Mouse (Mus musculus): ENCODE measurements at regions not wholly inside any gene's neighbourhood (a gene's known extent, or its start where the extent isn't known, plus 50 kb on each side); places are given as distances from the start of the nearest gene placed in this dataset.

DNA sequence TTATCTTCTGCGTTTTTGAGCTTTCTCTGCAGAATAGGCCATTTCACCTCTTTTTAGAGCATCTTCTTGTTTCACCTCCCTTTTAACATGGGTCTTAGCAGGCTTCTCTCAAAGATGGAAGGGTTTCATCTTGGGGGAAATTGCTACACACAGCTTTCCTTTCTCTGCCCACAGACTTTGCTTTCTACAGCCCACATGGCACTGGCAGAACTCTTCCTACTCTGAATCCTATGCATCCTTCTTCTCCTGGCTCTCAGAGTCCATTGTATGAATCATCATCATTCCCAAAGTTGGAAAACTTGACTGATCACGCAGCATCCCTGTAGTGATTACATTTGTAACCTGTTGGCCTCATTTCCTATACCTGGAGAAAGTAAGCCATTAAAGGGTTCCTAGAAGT lies 124.6 kb upstream of the Cxcl12 start:
- TF ChIP-seq CTCF (IDR thresholded peaks at IDR 0.05; ENCODE audit: insufficient read depth, low read depth, low read length) = no peak
- TF ChIP-seq POLR2A (IDR thresholded peaks at IDR 0.05; ENCODE audit: insufficient read depth, low read depth, low read length) = no peak

Measured in olfactory bulb, adult 2 months (tissue).